Mouse (Mus musculus) natural killer cell, adult 2 months (primary cell): ENCODE data around the gene Myh6.
"Not testable (repeated sequence)": the region's sequence is repeated elsewhere in the genome, so short reads cannot be mapped to it uniquely, and the experiment has no call there.

Experiments used
- DNase-seq, 2 experiments: peaks; one replicate each; pipeline ENCODE4 v3.0.0; 2022; ENCODE audit warnings: low spot score in 2 of 2

The Myh6 gene

DNA sequence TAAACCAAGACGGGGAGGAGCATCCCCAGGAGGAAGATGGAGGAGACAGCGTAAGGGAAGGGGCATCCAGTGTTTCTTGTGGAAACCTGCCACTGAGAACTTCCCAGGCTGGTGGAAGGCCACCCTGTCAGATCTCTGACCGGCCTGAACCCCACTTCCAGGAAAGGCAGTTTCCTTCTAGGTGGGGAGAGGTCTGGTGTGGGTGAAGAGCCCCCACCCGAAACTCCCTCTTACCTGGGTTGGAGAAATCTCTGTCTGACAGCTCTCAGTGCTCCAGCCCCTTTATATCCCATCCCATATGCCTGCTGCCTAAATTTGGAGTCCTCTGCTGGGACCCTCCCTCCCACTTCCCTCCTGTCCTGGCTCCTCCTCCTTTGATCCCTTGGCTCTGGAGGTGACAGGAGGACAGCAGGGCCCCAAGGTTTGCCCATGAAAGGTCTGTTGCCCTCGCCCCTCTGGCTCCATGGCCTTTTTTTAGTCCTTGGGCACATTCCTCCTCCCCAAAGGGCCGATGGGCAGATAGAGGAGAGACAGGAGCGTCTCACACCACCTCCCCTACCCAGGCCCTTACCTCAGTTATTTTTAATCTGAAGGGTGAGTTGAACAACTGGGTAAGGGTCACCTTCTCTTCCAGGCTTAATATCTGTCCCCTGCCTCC lies at the start of gene Myh6:
TSS of gene Myh6 (minus strand) at position 608 of the 658 bp plus-strand sequence.
- no peak for DNase-seq

DNA sequence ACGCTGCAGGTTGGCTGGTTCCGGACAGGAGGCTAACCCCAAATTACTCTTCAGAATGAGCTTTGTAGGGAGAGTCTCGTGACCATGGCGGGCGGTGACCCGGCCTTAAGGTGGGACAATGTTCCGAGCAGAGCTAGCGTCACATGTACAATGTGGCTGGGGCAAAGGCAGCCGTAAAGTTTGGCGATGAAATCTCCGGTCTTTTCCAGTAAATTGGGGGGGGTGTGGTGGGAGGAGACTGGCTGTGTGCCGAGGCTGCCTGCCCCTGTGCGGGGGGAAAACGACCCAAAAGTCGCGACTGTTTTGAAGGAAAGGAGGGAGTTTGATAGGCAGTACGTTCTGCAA lies 49.0 kb upstream of the Myh6 start:
- DNase-seq, result no peak

DNA sequence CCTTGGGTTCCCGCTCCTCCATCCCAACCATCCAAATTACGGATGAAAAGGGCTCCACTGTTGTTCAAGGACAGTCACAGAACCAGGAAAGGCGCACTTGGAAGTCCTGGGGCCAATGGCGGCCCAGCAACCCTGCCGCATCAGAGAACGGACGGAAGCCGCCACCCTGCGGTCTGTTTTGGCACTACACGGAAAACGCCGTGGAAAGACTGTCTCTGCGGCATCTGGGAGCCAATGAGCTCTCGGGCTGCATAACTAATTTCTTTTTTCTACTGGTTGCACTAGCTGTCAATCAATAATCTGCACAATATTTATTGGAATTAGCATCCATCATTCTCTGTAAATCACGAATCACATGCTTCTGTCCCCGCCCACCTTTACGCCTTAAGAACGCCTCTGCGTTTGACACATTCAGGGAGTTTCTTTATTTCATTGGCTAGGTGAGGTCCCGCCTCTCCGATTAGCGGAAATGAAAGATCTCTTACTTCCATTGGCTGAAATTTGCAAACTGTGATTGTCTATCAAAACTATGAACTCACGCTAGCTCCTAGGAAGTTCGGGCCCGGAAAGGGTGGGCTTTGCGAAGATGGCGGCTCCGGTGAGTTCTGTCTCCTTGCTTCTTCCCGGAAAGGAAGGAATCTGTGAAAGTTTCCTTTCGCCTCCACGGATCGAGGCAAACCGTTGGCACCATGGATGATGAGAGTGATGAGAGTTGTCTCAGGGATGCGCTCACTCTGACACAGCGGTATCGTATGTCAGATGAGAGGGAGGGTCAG lies 48.5 kb upstream of the Myh6 start, which contains the start of gene Ngdn:
TSS of gene Ngdn (plus strand) at position 464 of the 776 bp plus-strand sequence.
- peak; percentile 97 for DNase-seq

DNA sequence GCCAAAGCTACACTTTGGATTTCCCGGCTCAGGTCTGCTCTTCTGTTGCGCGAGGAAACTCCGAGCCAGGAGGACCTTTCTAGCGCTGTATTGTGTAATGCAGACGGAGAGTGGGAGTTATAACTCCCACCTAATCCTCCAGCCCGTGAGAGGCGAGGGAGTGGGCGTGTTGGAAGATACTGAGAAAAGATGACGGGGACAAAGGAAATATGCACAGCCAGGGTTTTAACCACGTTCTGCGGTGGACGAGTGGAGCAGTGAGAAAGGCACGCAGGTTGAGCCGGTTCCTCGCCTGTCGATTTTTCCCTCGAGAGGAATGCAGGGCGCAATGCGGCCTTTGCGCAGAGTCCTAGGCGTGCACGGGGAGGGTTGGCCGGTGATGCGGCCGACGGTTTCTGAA lies 47.9 kb upstream of the Myh6 start:
- DNase-seq, result no peak

DNA sequence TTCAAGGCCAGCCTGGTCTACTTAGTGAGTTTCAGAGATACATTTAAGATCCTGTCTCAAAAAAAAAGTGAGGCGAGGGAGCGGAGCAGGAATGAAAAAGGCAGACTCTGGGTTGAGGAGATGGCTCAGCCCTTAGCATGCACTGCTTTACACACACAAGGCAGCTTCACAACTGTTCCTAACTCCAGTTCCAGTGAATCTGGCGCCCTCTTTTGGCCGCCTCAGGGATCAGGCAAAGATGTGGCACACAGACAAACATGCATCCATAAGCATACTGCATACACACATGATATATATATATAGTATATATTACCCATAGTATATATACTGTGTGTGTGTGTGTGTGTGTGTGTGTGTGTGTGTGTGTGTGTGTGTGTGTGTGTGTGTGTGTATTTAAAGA lies 44.4 kb upstream of the Myh6 start:
- no peak for DNase-seq

DNA sequence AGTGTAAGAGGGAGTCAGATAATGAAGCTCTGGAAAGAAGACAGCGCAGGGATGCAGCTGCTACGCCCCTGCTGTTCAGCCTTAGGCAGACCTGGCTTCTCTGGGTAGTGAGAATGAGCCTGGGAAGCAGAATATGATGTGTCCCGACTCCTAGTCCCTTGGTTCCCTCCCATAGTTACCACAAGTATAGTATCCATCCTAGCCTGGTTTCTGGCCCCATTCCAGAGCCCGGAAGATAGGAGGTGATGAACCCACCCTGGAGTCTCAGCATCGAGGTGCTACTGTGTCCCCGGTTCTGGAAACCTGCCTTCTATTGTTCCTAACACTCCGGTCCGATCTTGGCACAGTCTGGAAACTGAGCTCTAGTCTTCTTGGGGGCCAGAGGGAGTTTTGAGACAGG lies 41.7 kb upstream of the Myh6 start:
- DNase-seq, result no peak

DNA sequence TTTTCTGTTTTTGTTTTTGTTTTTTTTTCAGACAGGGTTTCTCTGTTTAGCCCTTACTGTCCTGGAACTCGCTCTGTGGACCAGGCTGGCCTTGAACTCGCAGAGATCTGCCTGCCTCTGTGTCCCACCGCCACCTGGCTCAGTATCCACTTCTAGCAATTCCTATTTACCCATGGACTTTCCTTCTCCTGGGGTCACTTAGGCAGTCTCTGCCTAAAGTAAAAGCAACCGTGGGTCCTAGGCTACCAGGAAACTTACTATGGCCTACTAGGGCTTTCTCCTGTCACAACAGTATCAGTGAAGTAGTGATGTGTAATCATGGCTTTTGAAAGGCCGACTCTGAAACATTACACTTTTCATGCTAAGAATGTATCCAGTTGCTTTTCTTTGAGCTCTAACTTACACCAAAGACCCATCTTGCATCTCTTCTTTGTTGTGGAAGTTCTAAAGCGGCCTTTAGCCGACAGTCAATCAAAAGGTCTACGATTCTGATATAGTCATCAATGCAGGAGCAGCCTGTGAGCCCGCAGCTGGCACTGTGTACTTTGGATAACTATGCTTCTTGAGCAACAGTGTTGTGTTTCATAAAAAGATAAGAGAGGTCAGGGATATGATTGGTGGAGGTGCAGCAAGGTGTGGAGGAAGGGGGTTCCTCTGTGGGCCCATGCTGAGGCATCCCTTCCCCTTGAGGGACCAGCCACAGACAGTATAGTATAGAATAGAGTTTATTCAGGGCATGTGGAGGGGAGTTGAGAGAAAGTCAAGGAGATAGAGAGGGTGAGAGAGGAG lies 40.6 kb upstream of the Myh6 start:
- DNase-seq, result no peak

- no peak for DNase-seq
Measured at GRCm38 (mm10) chr14:55006541-55006940, 39.8 kb upstream of the Myh6 start.

DNA sequence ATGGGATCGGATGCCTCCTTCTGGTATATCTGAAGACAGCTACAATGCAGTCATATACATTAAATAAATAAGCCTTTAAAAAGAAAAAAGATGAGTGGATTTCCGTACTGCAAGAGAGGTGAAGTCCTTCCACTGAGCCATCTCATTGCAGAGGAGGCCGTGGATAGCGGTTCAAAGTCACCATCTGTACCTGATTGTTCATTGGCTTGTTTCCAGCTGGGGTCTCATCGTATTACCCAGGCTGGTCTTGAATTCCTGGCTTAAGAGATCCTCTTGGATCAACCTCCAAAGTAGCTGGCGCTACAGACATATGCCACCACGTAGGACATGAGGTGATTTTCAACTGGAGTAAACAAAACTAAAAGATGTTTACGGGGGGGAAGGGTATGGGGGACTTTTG lies 39.2 kb upstream of the Myh6 start:
- no peak for DNase-seq

GRCm38 (mm10) chr14:55005506-55005905 lies 38.8 kb upstream of the Myh6 start:
- no peak for DNase-seq

- no peak for DNase-seq
Measured at GRCm38 (mm10) chr14:55003878-55004855, 37.4 kb upstream of the Myh6 start.

- no peak for DNase-seq
Measured at GRCm38 (mm10) chr14:55002687-55003120, 36.0 kb upstream of the Myh6 start.

DNA sequence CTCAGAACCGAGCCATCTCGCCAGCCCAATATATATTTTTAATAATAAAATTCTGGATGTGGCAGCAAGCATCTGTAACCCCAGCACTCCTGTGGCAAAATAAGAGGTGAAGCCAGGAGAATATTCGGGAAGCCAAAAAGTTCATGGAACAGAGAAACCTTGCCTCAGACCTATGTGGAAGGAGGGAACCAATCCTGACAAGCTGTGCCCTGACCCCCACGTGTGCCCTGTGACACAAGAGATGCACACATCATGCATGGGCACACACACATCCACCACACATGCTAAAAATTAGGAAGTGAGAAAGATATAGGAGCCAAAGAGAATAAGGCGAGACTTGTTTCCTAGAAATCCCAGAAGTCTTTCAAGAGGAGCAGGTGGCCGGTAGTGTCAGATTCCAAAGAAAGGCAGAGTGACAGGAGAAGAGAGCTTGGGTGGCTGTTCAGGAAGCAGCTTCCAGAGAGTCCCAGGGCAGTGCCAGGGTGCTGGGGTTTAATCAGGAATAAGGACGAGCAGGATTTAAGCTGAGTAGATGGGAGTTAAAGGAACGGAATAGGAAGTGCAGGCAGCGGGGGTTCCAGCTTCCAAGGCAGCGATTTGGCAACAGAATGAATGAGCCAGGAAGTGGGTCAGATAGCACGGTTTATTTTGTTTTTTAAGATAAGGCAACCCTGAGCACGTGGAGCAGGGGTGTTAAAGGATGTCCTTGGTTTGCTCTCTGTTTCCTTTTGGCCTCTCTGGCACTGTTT lies 35.4 kb upstream of the Myh6 start:
- DNase-seq, result no peak

DNA sequence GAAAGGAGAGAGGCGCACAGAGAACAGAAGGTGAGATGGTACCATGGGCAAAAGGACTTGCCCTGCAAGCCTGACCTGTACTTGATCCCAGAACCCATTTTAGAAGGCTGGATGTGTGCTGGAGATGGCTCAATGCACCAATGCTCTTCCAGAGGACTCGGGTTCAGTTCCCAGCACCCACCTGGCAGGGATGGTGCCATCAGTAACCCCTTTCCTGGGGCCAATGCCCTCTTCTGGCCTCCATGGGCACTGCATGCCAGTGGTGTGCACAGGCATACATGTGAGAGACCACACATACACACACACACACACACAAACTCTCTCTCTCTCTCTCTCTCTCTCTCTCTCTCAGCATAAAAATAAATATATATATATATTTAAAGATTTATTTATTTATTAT lies 34.7 kb upstream of the Myh6 start:
- no peak for DNase-seq

DNA sequence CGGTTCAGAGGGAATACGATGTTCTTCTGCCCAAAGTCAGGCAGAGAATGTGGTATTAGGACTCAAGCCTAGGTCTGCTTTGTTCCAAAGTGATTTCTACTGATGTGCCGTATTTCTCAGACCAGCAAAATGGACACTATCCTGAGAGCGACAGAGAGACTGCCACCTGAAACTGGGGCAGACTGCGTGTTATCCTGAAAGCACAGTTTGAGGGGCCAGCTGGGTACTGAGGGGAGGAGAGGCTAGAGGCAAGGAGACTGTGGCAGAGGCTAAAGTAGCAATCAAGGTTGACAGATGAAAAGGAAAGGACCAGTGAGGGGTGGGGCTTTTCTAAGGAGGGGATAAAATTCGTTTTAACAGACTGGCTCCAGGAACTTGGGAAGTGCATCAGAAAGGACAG lies 34.1 kb upstream of the Myh6 start:
- no peak for DNase-seq

DNA sequence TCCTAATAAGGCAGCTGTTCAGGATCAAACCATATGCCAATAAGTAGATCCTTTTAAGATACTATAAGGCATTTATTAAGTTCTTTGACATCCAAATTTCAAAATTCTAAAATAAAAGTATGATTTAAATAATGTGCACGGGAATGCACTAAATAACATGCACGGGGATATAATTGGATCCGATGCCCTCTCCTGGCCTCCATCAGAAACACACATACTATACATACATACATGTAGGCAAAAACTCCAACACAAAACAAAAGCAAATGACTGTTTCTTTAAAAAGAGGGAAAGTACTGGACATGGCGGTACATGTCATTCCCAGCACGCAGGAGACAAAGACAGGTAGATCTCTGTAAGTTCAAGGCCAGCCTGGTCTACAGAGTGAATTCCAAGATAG lies 33.1 kb upstream of the Myh6 start:
- not testable (repeated sequence) for DNase-seq

GRCm38 (mm10) chr14:54998680-54999079 lies 32.0 kb upstream of the Myh6 start:
- DNase-seq, result no peak

DNA sequence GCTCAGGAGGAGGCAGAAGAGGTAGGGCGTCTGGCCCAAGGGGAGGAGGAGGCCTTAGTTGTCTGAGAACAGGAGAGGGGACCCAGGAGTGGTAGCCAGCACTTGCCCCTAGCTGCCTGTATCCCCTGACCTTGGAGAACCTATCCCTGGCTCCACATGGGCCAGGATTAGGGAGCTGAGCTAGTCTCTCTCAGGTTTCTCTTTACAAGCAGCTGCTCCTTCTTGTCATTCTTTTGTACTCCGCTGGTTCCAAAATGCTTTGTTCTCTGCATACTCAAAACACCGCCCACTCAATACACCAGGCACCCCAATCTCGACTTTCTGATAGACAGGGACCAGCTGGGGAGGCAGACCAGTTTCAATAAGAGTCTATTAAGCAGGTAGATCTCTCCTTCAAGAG lies 30.6 kb upstream of the Myh6 start:
- DNase-seq, result no peak

GRCm38 (mm10) chr14:54996793-54997192 lies 30.1 kb upstream of the Myh6 start:
- DNase-seq, result no peak

DNA sequence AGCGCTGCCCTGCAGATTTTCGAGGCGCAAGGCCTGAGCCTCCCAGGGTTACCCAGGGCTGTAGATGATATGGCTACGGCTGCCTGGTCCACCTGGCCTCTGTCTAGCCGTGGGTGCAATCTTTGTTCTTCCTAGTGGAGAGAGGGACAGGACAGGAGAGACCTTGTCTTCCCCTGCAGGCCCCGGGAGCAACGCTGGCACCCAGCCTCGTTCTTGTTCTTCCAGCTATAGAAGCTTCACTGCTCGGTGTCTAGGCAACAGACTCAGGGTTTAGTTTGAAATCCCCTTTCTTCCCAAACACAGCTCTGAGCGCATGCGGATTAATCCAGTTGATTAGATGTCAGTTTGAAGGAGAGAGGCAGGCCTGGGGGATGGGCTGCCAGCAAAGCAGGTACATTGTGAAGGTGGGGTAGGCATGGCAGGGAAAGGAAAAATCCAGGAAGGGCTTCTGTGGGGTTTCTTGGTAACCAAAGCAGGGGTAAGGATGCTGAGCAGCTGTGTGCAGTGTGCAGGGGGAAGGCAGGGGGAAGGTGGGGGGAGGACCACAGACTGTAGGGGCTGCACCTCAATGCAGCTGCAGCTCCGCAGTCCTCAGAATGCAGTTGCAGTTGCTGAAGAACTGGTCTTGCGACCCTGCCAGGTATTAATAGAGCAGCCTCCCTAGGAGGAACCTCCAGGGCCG lies 28.9 kb upstream of the Myh6 start:
- DNase-seq, result no peak
